Mouse (Mus musculus) CH12.LX (cell line): ENCODE data around the gene Ascc1.

Experiments used
- CHD1 ChIP-seq: IDR thresholded peaks from 2 replicates; pipeline ENCODE4 v1.6.1; 2012; ENCODE audit warnings: low read depth, low read length, improper control_type of control experiment, inconsistent platforms
- CHD2 ChIP-seq: IDR thresholded peaks from 2 replicates; pipeline ENCODE4 v1.6.1; 2011; ENCODE audit warnings: low read length, improper control_type of control experiment
- CTCF ChIP-seq, 2 experiments: IDR thresholded peaks in 1 of 2; conservative IDR thresholded peaks in 1 of 2; 2 replicates each; pipeline ENCODE4 v1.5.1; 2011 to 2012; ENCODE audit warnings: low read depth in 2 of 2, low read length in 2 of 2, improper control_type of control experiment in 1 of 2, inconsistent platforms in 1 of 2, mild to moderate bottlenecking in 1 of 2, moderate library complexity in 1 of 2
- EP300 ChIP-seq: IDR thresholded peaks from 2 replicates; pipeline ENCODE4 v1.6.1; 2011; ENCODE audit warnings: low read length, improper control_type of control experiment
- KAT2A ChIP-seq: IDR thresholded peaks from 2 replicates; pipeline ENCODE4 v1.6.1; 2012; ENCODE audit warnings: low read length, improper control_type of control experiment, inconsistent platforms; ENCODE audit not compliant: insufficient replicate concordance
- MAX ChIP-seq: IDR thresholded peaks from 2 replicates; pipeline ENCODE4 v1.6.1; 2011; ENCODE audit warnings: low read length, improper control_type of control experiment
- MXI1 ChIP-seq: IDR thresholded peaks from 2 replicates; pipeline ENCODE4 v1.6.1; 2011; ENCODE audit warnings: mild to moderate bottlenecking, low read depth, low read length, improper control_type of control experiment
- POLR2A ChIP-seq: IDR thresholded peaks from 2 replicates; pipeline ENCODE4 v1.6.1; 2011; ENCODE audit warnings: low read depth, mild to moderate bottlenecking, improper control_type of control experiment, low read length
- UBTF ChIP-seq: IDR thresholded peaks from 2 replicates; pipeline ENCODE4 v1.6.1; 2012; ENCODE audit warnings: low read depth, mild to moderate bottlenecking, inconsistent platforms, low read length, improper control_type of control experiment, moderate library complexity

GRCm38 (mm10) chr10:59967309-59967942, 35.2 kb upstream of the Ascc1 start:
- TF ChIP-seq CTCF (conservative IDR thresholded peaks at IDR 0.05 in 1 of 2, IDR thresholded peaks at IDR 0.05 in 1 of 2; ENCODE audit: low read depth in 2 of 2, low read length in 2 of 2) = no peak
- TF ChIP-seq MXI1 = no peak
- no peak for TF ChIP-seq EP300
- TF ChIP-seq POLR2A = no peak
- no peak for TF ChIP-seq UBTF
- no peak for TF ChIP-seq CHD2
- TF ChIP-seq KAT2A = no peak
- TF ChIP-seq MAX = no peak
- no peak for TF ChIP-seq CHD1
